8 mouse cellular contexts compared by ENCODE assay signal in genomic region chr2:153346221-153347182, GRCm38 (mm10). TPM values are rescaled to one million over a fixed set of nuclear protein-coding genes. Genes with fewer than 3 reads are reported as not detected.
A peak's percentile ranks its signal among the peaks of the same experiment; 100 is the strongest.
DNase-seq lines count a peak whose midpoint lies in the region; ATAC-seq and TF ChIP-seq lines count a peak whose summit lies in the region.

No protein-coding gene starts in this region.

- H3K9me3 ChIP-seq in E14TG2a.4 (ENCODE audit: low read length), result no peaks in the 10 kb centered on the region
- H3K9me3 ChIP-seq in heart, postnatal 0 days (replicated peaks; ENCODE audit: control insufficient read depth, low read length), result no peaks in the 10 kb centered on the region

- peak overlapping the region; percentile 71 for H3K4me2 ChIP-seq in heart, postnatal 0 days (ENCODE audit: low read depth, low read length)

- under 1% methylated on average over 52 of the region's 76 CpGs for WGBS in heart, postnatal 0 days

- H3K36me3 ChIP-seq in E14TG2a.4 (ENCODE audit: insufficient read depth, low read length), result peaks cover 45% of the 10 kb centered on the region
- 0 out of 2 replicates have a peak, but pooled peaks cover 5% of the 10 kb centered on the region for H3K36me3 ChIP-seq in heart, postnatal 0 days (replicated peaks; ENCODE audit: control insufficient read depth, insufficient read depth, low read length)

- peak overlapping the region; percentile 91 for H3K4me3 ChIP-seq in E14TG2a.4 (replicated peaks; ENCODE audit: low read length)
- peak overlapping the region; percentile 67 for H3K4me3 ChIP-seq in embryonic fibroblast, embryonic 13.5 days (ENCODE audit: insufficient read depth, low read length)
- H3K4me3 ChIP-seq in heart, postnatal 0 days (ENCODE audit: low read depth, low read length), result peak overlapping the region; percentile 94

- H3K27me3 ChIP-seq in E14TG2a.4 (ENCODE audit: insufficient read depth, low read length), result no peaks in the 10 kb centered on the region
- no peaks in the 10 kb centered on the region for H3K27me3 ChIP-seq in heart, postnatal 0 days (ENCODE audit: control insufficient read depth, insufficient read depth, low read length)

- peak overlapping the region; percentile 95 for H3K27ac ChIP-seq in embryonic fibroblast, embryonic 13.5 days (ENCODE audit: insufficient read depth, low read length)
- H3K27ac ChIP-seq in heart, postnatal 0 days (ENCODE audit: low read depth), result peak overlapping the region; percentile 99

- ATAC-seq in heart, postnatal 0 days (ENCODE audit: insufficient read depth, low read depth), result peak; percentile 62

- TF ChIP-seq POLR2A in embryonic fibroblast, embryonic 13.5 days (IDR thresholded peaks at IDR 0.05; ENCODE audit: low read depth, low read length), result peak; percentile 35; the same call in 1 of the 2 replicates

- H3K9ac ChIP-seq in heart, postnatal 0 days (replicated peaks; ENCODE audit: low read depth, low read length), result peak overlapping the region; percentile 99

- H3K4me1 ChIP-seq in E14TG2a.4 (replicated peaks; ENCODE audit: low read depth, low read length), result peaks cover 67% of the 10 kb centered on the region
- H3K4me1 ChIP-seq in embryonic fibroblast, embryonic 13.5 days (ENCODE audit: control insufficient read depth, insufficient read depth, low read length), result peaks cover 19% of the 10 kb centered on the region
- H3K4me1 ChIP-seq in heart, postnatal 0 days (ENCODE audit: control insufficient read depth, insufficient read depth), result peaks cover 35% of the 10 kb centered on the region

- no peak for TF ChIP-seq CTCF in E14TG2a.4 (conservative IDR thresholded peaks at IDR 0.05; ENCODE audit: low read length)
- no peak for TF ChIP-seq CTCF in embryonic fibroblast, embryonic 13.5 days (IDR thresholded peaks at IDR 0.05; ENCODE audit: borderline replicate concordance, insufficient read depth, low read length)
- no peak for TF ChIP-seq CTCF in heart, postnatal 0 days (IDR thresholded peaks at IDR 0.05; ENCODE audit: low read depth)

- TF ChIP-seq EP300 in heart, postnatal 0 days (IDR thresholded peaks at IDR 0.05; ENCODE audit: low read depth), result peak; percentile 54; the same call in 1 of the 2 replicates

- DNase-seq in adrenal gland, postnatal 36 days, result peak; percentile 68 to 87
- DNase-seq in heart, postnatal 0 days (ENCODE audit: low spot score), result peak; percentile 71
- DNase-seq in kidney, postnatal 25 days, result peak; percentile 78 to 90
- DNase-seq in lung, postnatal 14 days, result peak; percentile 67
- DNase-seq in retina, postnatal 1 day, result peak; percentile 88
- peak; percentile 85 for DNase-seq in thymus, postnatal 4 days

RNA-seq across cellular contexts. Expression of gene Asxl1, which starts 0.9 kb away (rescaled TPM):
- total RNA-seq in adrenal gland, postnatal 36 days (2021), result 10 to 100 TPM; 22.7 to 31.8 TPM
- polyA plus RNA-seq in embryonic fibroblast, embryonic 13.5 days (2011; ENCODE audit: insufficient read length, low read depth, missing spikeins), result 32.0 and 33.9 TPM in 2 replicates
- 18.8 and 21.3 TPM in 2 replicates for total RNA-seq in heart, postnatal 0 days (2014; rRNA removed; ENCODE audit: low replicate concordance)
- polyA plus RNA-seq in heart, postnatal 0 days (2015; fragmentation: Nextera tagmentation; extraction: Ambion mirVana), result 6.4 and 7.4 TPM in 2 replicates

RNA-seq across cellular contexts. Expression of gene Kif3b, which starts 55.3 kb away (rescaled TPM):
- 10 to 100 TPM; 27.7 to 31.1 TPM for total RNA-seq in adrenal gland, postnatal 36 days (2021)
- 20.3 and 21.9 TPM in 2 replicates for polyA plus RNA-seq in embryonic fibroblast, embryonic 13.5 days (2011; ENCODE audit: insufficient read length, low read depth, missing spikeins)
- total RNA-seq in heart, postnatal 0 days (2014; rRNA removed; ENCODE audit: low replicate concordance), result 6.5 and 8.7 TPM in 2 replicates
- 2.5 and 3.1 TPM in 2 replicates for polyA plus RNA-seq in heart, postnatal 0 days (2015; fragmentation: Nextera tagmentation; extraction: Ambion mirVana)

Comparison
In these comparisons a context has a peak if more than half of its experiments do, and no peak if none do; other contexts are left out.
1. Peak in every context shown above with its lines: DNase-seq, ATAC-seq, H3K4me3 ChIP-seq and H3K27ac ChIP-seq.